4 mouse cellular contexts compared by ENCODE assay signal in genomic region chr8:69802216-69802615, GRCm38 (mm10).
"Had no signal": no experiment of that assay in that cellular context is flagged by ENCODE, and none has a peak within 500 bp of the region (broad histone marks: within the 10 kb centered on the region; RNA-seq: fewer than 3 reads in every experiment).

No protein-coding gene starts in this region.

- DNase-seq: kidney, adult 18-20 months; kidney, postnatal 25 days; lung, adult 2 months; lung, postnatal 36 days had no signal
